Mouse (Mus musculus) right cerebral cortex, postnatal 10 days (tissue): Measurements from ENCODE around the gene Gm17359.
"Not testable (repeated sequence)": the region's sequence is repeated elsewhere in the genome, so short reads cannot be mapped to it uniquely, and the experiment has no call there.

ENCODE experiments used
- DNase-seq, 2 experiments: peaks; one replicate each; pipeline ENCODE4 v3.0.0; 2021; ENCODE audit warnings: low spot score in 2 of 2

Gm17359 gene

GRCm38 (mm10) chr3:79415081-79415480 is 78.6 kb downstream of the Gm17359 start:
- no peak for DNase-seq

GRCm38 (mm10) chr3:79415929-79416328 is 79.5 kb downstream of the Gm17359 start:
- no peak for DNase-seq

- no peak for DNase-seq
These were observed 80.7 kb downstream of the Gm17359 start for GRCm38 (mm10) chr3:79416944-79417680.

- DNase-seq = no peak
These were observed 82.5 kb downstream of the Gm17359 start for GRCm38 (mm10) chr3:79418921-79419320.

GRCm38 (mm10) chr3:79425441-79425840 is 89.0 kb downstream of the Gm17359 start:
- DNase-seq = no peak

- no peak for DNase-seq
These were observed 97.1 kb downstream of the Gm17359 start for GRCm38 (mm10) chr3:79433593-79433992.

GRCm38 (mm10) chr3:79434436-79434835 is 98.0 kb downstream of the Gm17359 start:
- DNase-seq = no peak

- no peak for DNase-seq
These were observed 98.5 kb downstream of the Gm17359 start for GRCm38 (mm10) chr3:79434985-79435384.

- peak; percentile 57 to 77 for DNase-seq
These were observed 99.7 kb downstream of the Gm17359 start for GRCm38 (mm10) chr3:79436186-79436585.

GRCm38 (mm10) chr3:79438276-79438675 is 101.8 kb downstream of the Gm17359 start:
- DNase-seq = no peak

GRCm38 (mm10) chr3:79440976-79441491 is 104.6 kb downstream of the Gm17359 start:
- peak; percentile 56 to 63 for DNase-seq

- DNase-seq = no peak
These were observed 107.4 kb downstream of the Gm17359 start for GRCm38 (mm10) chr3:79443850-79444249.

- DNase-seq = no peak
These were observed 108.6 kb downstream of the Gm17359 start for GRCm38 (mm10) chr3:79445041-79445440.

GRCm38 (mm10) chr3:79446124-79446523 is 109.7 kb downstream of the Gm17359 start:
- no peak for DNase-seq

- DNase-seq = not testable (repeated sequence)
These were observed 110.2 kb downstream of the Gm17359 start for GRCm38 (mm10) chr3:79446648-79447047.

GRCm38 (mm10) chr3:79448421-79448820 is 112.0 kb downstream of the Gm17359 start:
- DNase-seq = no peak

- no peak for DNase-seq
These were observed 112.9 kb downstream of the Gm17359 start for GRCm38 (mm10) chr3:79449361-79449760.

- no peak for DNase-seq
These were observed 116.3 kb downstream of the Gm17359 start for GRCm38 (mm10) chr3:79452696-79453263.

- DNase-seq = no peak
These were observed 119.3 kb downstream of the Gm17359 start for GRCm38 (mm10) chr3:79455761-79456160.

GRCm38 (mm10) chr3:79458651-79459275 is 122.3 kb downstream of the Gm17359 start:
- no peak for DNase-seq

- DNase-seq = no peak
These were observed 133.0 kb downstream of the Gm17359 start for GRCm38 (mm10) chr3:79469440-79469839.

GRCm38 (mm10) chr3:79472362-79472761 is 135.9 kb downstream of the Gm17359 start:
- no peak for DNase-seq

GRCm38 (mm10) chr3:79474911-79475310 is 138.4 kb downstream of the Gm17359 start:
- peak; percentile 55 to 82 for DNase-seq
